Mouse (Mus musculus) embryonic fibroblast, embryonic 13.5 days (primary cell): ENCODE results near the gene Fam107b. TPM values are rescaled to one million over a fixed set of nuclear protein-coding genes. Genes with fewer than 3 reads are reported as not detected.

ENCODE experiments used
- H3K27ac ChIP-seq: 2 replicates; pipeline ENCODE4 v1.5.1; 2012; ENCODE audit warnings: low read length, control low read depth, inconsistent platforms; ENCODE audit not compliant: insufficient read depth
- H3K4me1 ChIP-seq: 2 replicates; pipeline ENCODE4 v1.6.1; 2011; ENCODE audit warnings: low read length; ENCODE audit not compliant: control insufficient read depth, insufficient read depth
- H3K4me3 ChIP-seq: 2 replicates; pipeline ENCODE4 v1.5.1; 2011; ENCODE audit warnings: mild to moderate bottlenecking, control low read depth, low read length; ENCODE audit not compliant: insufficient read depth
- CTCF ChIP-seq: IDR thresholded peaks from 2 replicates; pipeline ENCODE4 v1.5.1; 2011; ENCODE audit warnings: mild to moderate bottlenecking, control low read depth, low read length, moderate library complexity, borderline replicate concordance; ENCODE audit not compliant: insufficient read depth
- POLR2A ChIP-seq: IDR thresholded peaks from 2 replicates; pipeline ENCODE4 v1.6.1; 2011; ENCODE audit warnings: low read depth, mild to moderate bottlenecking, control low read depth, low read length, moderate library complexity
- polyA plus RNA-seq: library from polyadenylated mRNA; stranded (reverse); fragments of >200 nt; gene quantifications from 2 replicates; pipeline ENCODE4 v1.2.4, GENCODE M21; 2011; ENCODE audit warnings: low read depth; ENCODE audit not compliant: missing spikeins, insufficient read length

Fam107b gene
- polyA plus RNA-seq, 1 experiment: 34.4 TPM

DNA sequence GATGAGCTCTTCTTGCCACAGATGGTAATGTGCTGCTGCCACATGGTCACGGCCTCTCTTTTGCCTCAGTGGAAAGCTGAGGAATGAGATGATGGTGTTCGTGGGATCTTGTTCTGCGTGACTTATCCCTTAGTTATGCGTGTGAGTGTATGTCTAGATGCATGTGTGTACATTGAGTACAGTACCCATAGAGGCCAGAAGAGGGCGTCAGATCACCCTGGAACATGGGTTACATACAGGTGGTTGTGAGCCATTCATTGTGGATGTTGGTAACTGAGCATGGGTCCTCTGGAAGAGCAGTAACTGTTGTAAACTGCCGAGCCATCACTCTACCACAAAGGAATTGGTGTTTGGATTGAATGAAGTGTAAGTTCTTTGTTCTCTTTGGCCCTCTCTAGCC, 188.1 kb downstream of the Fam107b start:
- Histone ChIP-seq H3K4me3 (no peak overlapping the region), H3K27ac (no peak overlapping the region), H3K4me1 (peaks cover 5% of the 10 kb centered on the region)
- TF ChIP-seq CTCF: no peak
- TF ChIP-seq POLR2A: no peak

DNA sequence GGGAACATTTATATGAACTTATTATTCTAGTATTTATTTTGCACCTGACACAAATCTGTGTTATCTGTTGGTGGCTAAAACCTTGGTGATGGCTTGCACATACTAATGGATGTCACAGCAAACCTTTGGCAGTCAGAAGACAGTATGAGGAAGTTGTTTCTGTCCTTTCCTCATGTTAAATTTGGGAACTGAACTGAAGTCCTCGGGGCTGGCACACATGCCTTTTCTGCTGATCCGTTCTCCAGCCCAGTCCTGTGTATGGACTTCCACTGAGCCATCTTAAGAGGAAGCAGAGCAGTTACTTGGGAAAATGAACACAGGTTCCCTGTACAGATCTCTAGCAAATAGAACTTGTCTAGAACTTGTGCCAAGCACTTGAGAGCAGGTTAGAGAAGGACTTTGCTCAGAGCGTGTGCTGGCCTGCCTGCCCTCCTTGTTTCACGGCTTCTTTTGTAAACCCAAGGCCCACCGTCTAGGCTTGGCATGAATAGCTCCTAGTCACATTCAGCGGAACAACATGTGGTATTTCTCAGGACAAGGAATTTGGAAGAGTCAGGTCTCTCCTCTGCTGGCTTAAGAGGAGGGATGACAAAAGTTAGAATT, 190.0 kb downstream of the Fam107b start:
- Histone ChIP-seq H3K4me3 (no peak overlapping the region), H3K27ac (no peak overlapping the region), H3K4me1 (peaks cover 13% of the 10 kb centered on the region)
- TF ChIP-seq CTCF (no peak), POLR2A (no peak)

DNA sequence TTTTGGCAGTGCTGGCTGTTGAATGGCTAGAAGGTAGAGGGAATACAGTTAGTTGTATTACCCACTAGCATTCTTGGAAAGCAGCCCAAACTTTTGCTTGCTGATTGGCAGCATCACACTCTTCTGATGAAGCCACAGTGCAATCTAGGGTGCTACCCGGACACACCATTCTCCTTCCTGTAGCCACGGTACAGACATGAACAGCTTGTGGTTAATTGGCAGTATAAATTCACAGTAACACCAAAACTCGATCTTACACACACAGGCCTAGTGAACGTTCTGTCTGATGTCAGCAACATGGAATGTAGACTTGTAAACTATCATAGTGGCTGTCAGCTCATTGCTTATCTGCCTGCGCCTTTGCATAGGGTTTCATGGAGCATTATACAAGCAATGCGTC, 193.8 kb downstream of the Fam107b start:
- Histone ChIP-seq H3K4me1 (peaks cover 23% of the 10 kb centered on the region), H3K27ac (no peak overlapping the region), H3K4me3 (no peak overlapping the region)
- TF ChIP-seq POLR2A: no peak
- no peak for TF ChIP-seq CTCF

DNA sequence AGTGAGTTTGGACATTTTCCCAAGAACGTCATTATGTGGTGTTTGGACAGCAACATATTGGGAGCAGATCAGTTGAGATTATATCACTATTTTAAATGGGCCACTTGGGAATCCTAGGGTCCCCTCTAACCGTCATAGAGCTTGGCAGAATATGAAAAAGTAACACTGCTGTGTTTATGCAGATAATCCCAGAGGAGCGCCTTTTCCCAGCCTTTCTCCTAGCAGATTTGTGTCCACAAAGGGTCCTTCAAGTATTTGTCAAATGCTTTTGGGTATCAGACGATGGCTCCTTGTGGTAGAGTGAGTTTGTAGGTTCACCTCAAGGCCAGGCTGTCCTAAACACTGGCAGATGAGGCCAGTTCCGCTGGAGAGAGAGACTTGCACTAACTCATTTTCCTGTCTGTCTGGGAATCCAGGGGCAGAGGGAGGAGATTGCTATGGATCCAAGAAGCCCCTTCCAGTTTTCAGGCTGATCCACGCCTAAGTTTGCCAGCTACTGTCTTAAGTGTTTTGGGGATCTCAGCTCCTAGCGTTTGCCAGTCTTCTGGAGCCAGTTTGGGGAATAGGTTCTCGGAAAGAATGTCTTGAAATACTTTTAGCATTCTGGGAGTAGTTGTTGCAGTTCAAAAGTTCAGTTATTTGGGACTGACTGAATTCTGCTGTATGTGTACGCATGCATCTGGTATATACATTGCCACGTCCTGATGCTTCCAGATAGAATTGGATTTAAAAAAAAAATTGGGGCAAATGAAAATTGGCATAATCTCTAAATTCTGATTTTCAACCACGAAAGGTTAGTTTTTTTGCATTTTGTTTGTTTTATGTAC, 195.9 kb downstream of the Fam107b start:
- no peak for TF ChIP-seq POLR2A
- no peak for TF ChIP-seq CTCF
- Histone ChIP-seq H3K4me3 (no peak overlapping the region), H3K4me1 (peaks cover 23% of the 10 kb centered on the region), H3K27ac (peak overlapping the region; percentile 49; the same call in 1 of the 2 replicates)

DNA sequence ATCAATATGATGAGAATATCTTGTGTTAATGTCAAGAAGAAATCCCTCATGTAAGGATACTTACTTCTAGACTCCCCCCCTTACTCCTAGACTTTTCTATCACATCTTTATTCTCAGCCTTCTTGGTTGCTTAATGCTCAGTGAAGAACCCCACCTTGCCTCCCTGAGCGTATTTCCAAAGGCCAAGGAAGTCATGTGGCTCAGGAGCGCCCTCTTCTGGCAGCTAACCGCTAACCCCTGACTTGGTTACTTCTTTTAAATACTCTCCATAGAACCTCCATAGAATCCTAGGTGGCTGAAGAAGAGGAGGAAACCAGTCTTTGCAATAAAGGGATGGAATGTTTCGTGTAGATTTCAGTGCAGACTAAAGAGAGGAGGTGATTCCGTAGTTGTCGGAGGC, 199.0 kb downstream of the Fam107b start:
- H3K4me3 ChIP-seq: no peak overlapping the region
- peaks cover 13% of the 10 kb centered on the region for H3K4me1 ChIP-seq
- no peak overlapping the region for H3K27ac ChIP-seq
- TF ChIP-seq CTCF: peak; percentile 87
- TF ChIP-seq POLR2A: no peak

DNA sequence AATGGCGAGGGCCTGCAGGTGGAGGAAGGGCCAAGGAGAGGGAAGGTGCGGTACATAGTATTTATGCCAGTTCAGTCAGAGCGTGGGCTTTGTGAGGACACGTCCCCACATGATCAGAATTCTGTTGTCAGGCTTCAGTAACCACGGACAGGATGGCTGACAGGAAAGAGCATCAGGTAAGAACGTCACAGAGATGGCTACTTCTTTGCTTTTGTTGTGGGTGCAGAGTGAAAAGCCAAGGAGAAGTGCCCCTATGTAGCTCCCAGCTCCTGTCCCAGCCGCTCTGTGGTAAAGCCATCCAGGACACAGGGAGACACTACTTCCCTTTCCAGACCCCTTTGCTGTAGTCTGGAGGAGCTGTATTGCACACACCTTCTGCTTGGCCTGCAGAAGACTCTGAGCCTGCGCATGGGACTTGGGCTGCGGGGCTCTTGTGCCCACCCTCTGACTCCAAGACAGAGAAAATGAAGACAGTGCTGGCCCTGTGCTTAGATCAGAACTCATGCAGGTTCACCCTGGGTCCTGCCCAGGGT, 199.6 kb downstream of the Fam107b start:
- H3K4me3 ChIP-seq: no peak overlapping the region
- H3K4me1 ChIP-seq: peaks cover 9% of the 10 kb centered on the region
- no peak for TF ChIP-seq CTCF
- TF ChIP-seq POLR2A: no peak
- no peak overlapping the region for H3K27ac ChIP-seq

DNA sequence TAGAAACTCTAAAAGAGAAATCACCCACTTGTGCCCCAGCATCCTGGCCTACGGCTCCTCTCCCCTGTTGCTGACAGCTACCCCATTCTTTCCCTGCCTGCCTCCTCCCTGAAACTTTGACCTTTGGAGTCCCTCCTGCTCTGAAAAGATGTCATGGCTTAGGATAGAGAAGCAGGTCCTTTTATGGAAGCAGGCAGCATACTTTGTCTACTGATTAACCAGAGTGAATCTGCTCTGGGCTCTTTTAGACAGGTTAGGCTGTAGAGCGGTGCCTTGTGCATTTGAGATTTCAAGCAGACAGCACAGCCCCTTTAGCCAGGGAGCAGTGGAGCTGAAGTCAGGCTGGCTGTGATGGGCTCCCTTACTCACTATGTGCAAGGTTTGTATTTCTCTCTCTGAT, 200.1 kb downstream of the Fam107b start:
- TF ChIP-seq POLR2A (no peak), CTCF (no peak)
- H3K4me1 ChIP-seq: peaks cover 9% of the 10 kb centered on the region

DNA sequence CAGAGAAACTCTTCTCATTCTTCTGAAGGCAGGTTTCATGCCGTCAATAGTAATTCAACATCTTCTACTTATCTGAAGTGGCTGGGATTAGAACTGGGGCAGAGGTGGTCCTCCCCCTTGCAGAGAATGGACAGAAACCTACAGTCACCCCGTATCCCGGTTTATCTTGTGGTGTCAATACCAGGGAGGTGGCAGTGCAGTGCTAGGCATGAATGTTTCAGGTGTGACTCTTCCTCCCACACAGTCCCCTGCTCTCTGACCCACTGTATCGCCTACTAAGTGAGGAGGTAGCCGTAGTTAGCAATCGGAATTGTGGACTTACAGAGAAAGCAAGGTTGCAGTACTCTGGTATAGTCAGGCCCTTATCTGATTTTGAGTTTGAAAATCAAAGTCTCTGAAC, 201.2 kb downstream of the Fam107b start:
- H3K4me1 ChIP-seq: peaks cover 3% of the 10 kb centered on the region; the same call in 1 of the 2 replicates
- H3K27ac ChIP-seq: no peak overlapping the region
- no peak overlapping the region for H3K4me3 ChIP-seq
- TF ChIP-seq CTCF (no peak), POLR2A (no peak)

More for the DNA sequence above, 200.1 kb downstream of the Fam107b start:
- H3K4me3 ChIP-seq: no peak overlapping the region
- no peak overlapping the region for H3K27ac ChIP-seq

DNA sequence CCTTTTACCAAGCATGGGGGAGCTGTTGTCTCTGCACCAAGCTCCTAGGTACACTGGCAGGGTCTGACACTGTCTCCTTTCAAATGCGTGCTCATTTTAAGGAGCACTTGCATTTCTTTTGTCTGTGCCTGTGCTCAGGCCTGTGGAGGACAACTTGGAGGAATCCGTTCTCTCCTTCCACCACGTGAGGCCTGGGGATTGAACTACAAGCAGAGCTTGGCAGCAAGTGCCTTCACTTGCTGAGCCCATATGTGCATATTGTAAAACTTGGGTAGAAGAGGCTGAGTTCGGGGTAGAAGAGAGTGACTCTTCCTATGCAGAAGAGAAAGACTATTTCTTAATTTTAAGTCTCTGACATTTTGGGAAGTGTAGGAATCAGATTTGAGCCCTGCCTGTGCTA, 202.8 kb downstream of the Fam107b start:
- Histone ChIP-seq H3K4me3 (no peak overlapping the region), H3K4me1 (no peaks in the 10 kb centered on the region), H3K27ac (no peak overlapping the region)
- no peak for TF ChIP-seq POLR2A
- no peak for TF ChIP-seq CTCF

DNA sequence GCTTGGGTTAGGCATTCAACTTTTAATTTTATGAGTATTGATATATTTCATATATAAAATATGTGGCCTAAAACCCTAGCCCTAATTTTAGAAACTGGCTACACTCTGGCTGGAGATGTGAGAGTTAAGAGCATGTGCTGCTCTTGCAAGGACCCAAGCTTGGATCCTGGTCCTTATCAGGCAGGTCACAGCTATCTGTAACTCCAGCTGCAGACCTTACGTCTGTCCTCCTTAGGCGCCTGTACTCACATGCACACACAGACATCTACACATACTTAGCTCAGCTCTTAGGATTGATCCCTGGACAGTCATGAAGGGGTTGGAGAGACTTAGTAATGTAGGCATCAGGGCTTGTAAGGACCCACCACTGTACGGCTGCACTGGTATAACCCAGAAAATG, 205.3 kb downstream of the Fam107b start:
- Histone ChIP-seq H3K27ac (no peak overlapping the region), H3K4me3 (no peak overlapping the region), H3K4me1 (no peaks in the 10 kb centered on the region)
- TF ChIP-seq CTCF (no peak), POLR2A (no peak)
